Mouse (Mus musculus) limb, embryonic 14.5 days (tissue): ENCODE data around the gene 4931409K22Rik. TPM values are rescaled to one million over a fixed set of nuclear protein-coding genes. Genes with fewer than 3 reads are reported as not detected.

Experiments used
- ATAC-seq: fragments of 200-750 bp; cut with Nextera tagmentation; 2 replicates; pipeline ENCODE4 v1.8.0; 2017; ENCODE audit warnings: low read depth, moderate number of reproducible peaks, moderate TSS enrichment; ENCODE audit not compliant: low FRiP score
- DNase-seq: peaks from one replicate; pipeline ENCODE4 v3.0.0-alpha.2; 2015; ENCODE audit warnings: low spot score
- H3K27ac ChIP-seq: fragments of 300-500 bp; sonication (generic); replicated peaks from 2 replicates; pipeline ENCODE4 v1.5.1; 2014; ENCODE audit warnings: low read depth, mild to moderate bottlenecking, low read length, moderate library complexity, mixed read lengths
- H3K27me3 ChIP-seq: fragments of 300-500 bp; sonication (generic); 2 replicates; pipeline ENCODE4 v1.6.1; 2014; ENCODE audit warnings: low read length, mixed read lengths; ENCODE audit not compliant: control insufficient read depth, insufficient read depth
- H3K36me3 ChIP-seq: fragments of 300-500 bp; sonication (generic); 2 replicates; pipeline ENCODE4 v1.6.1; 2014; ENCODE audit warnings: mild to moderate bottlenecking, low read length, moderate library complexity, mixed read lengths; ENCODE audit not compliant: control insufficient read depth, insufficient read depth
- H3K4me1 ChIP-seq: fragments of 300-500 bp; sonication (generic); 2 replicates; pipeline ENCODE4 v1.6.1; 2014; ENCODE audit warnings: antibody characterized with exemption, low read length, mixed read lengths; ENCODE audit not compliant: control insufficient read depth, insufficient read depth
- H3K4me2 ChIP-seq: fragments of 300-500 bp; sonication (generic); replicated peaks from 2 replicates; pipeline ENCODE4 v1.6.1; 2014; ENCODE audit warnings: low read depth, mild to moderate bottlenecking, low read length, moderate library complexity; ENCODE audit not compliant: severe bottlenecking
- H3K4me3 ChIP-seq: fragments of 300-500 bp; sonication (generic); replicated peaks from 2 replicates; pipeline ENCODE4 v1.5.1; 2014; ENCODE audit warnings: low read length
- H3K9ac ChIP-seq: fragments of 300-500 bp; sonication (generic); 2 replicates; pipeline ENCODE4 v1.6.1; 2014; ENCODE audit warnings: mild to moderate bottlenecking, low read depth, low read length, moderate library complexity; ENCODE audit not compliant: severe bottlenecking
- H3K9me3 ChIP-seq: fragments of 300-500 bp; sonication (generic); 2 replicates; pipeline ENCODE4 v1.6.1; 2016; ENCODE audit warnings: low read length; ENCODE audit not compliant: control insufficient read depth
- POLR2A ChIP-seq: fragments of 200-500 bp; IDR thresholded peaks from 2 replicates; pipeline ENCODE4 v1.8.0; 2012; ENCODE audit warnings: inconsistent platforms, mild to moderate bottlenecking, moderate library complexity, borderline replicate concordance; ENCODE audit not compliant: insufficient read depth, insufficient read length; ENCODE audit errors: extremely low read depth
- WGBS: fragments of 180-500 bp; shearing (Covaris S2); extraction: QIAGEN DNeasy Blood & Tissue Kit; methylation state at CpG from one replicate; pipeline ENCODE4 v1.1.7; 2014; 5-methylcytosine and 5-hydroxymethylcytosine counted together
- polyA plus RNA-seq, 2 experiments: library from polyadenylated mRNA; depleted of rRNA in 1 of 2; stranded (reverse) in 1 of 2; unstranded in 1 of 2; fragments of >200 nt; fragmentation: Nextera tagmentation in 1 of 2; extraction: Ambion mirVana in 1 of 2; gene quantifications; 2 replicates each; pipeline versions ENCODE4 v1.2.1 to v1.2.3; 2012 to 2014

The 4931409K22Rik gene
- polyA plus RNA-seq, 2 experiments: 0.12 to 0.35 TPM

DNA sequence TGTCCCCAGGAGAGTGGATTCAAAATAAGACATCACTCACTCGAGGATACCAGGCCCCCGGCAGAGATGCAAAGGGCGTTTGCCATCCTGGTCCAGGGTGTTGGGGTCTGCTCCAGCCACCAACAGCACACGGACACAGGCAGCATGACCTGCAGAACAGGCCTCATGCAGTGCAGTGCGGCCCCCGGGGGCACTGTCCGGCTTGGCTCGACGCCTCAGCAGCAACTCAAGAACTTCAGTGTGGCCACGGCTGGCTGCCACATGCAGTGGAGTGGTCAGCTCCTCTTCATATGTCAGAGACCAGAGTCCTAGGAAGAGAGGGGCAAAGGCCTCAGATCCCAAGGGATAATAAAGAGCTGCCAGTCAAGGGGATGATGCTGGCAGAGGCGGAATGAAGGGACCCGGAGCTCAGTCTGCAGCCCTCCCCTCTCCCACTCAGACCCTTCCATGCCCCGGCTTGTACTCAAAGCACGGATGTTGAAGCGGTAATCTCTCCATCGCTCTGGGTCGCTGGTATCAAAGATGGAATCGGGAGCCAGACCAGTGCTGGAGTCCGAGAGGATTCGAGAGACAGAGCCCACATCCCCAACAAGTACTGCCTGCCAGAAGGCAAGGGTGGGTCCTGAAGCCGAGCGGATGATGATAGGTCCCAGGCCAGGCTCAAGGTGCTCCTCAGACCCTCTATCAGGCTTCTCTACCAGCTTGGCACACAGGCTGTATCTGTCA, 16.9 kb downstream of the 4931409K22Rik start:
- 79% methylated on average over 22 of the region's 22 CpGs for WGBS
- Histone ChIP-seq H3K4me2 (no peak overlapping the region), H3K4me1 (peaks cover 18% of the 10 kb centered on the region), H3K9me3 (no peaks in the 10 kb centered on the region), H3K36me3 (no peaks in the 10 kb centered on the region), H3K9ac (no peak overlapping the region), H3K27ac (no peak overlapping the region), H3K4me3 (no peak overlapping the region), H3K27me3 (no peaks in the 10 kb centered on the region)
- TF ChIP-seq POLR2A: no peak
- ATAC-seq (no peak), DNase-seq (no peak)

DNA sequence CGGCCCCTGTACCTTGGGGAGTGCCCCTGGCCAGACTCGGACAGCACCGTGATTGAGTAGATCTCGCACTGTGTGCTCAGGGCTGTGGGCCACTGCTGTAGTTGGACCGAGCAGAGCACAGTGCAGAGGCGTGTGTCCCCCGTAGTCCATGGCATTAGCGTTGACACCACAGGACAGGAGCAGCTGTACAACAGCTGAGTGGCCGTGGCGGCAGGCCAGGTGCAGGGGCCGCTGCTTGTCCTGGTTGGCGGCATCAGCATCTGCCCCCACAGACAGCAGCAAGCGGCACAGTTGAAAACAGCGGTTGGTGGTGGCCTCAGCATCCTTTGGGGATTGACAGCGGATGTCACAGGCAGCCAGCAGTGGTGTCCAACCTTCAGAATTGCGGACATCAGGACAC, 19.0 kb downstream of the 4931409K22Rik start:
- peak; percentile 27; the same call in 1 of the 2 replicates for ATAC-seq

DNA sequence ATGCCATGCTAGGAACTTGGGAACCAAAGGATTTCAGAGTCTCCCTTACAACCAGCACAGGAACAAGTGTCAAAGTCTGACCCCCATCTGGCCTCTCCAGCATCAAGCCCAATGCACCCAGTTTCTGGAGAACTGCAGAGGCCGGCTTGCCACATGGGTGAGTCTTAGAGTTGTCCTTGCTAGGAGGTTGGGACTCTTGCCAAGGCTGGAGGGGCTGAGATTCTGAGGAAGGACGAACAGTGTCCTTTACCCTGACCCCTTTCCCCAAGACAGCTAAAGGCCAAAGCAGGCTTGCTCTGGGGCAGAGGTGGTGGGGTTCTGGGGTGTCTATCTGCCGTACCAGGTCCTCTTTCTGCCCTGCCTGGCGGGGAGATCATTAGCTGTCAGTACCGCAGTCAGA, 20.1 kb downstream of the 4931409K22Rik start:
- Histone ChIP-seq H3K4me2 (no peak overlapping the region), H3K4me1 (peaks cover 18% of the 10 kb centered on the region), H3K9me3 (no peaks in the 10 kb centered on the region), H3K9ac (no peak overlapping the region), H3K27ac (no peak overlapping the region), H3K27me3 (no peaks in the 10 kb centered on the region), H3K36me3 (no peaks in the 10 kb centered on the region), H3K4me3 (no peak overlapping the region)
- no peak for DNase-seq
- ATAC-seq: no peak
- no peak for TF ChIP-seq POLR2A
- WGBS: 75% methylated on average over 5 of the region's 5 CpGs

More for the DNA sequence above, 19.0 kb downstream of the 4931409K22Rik start:
- Histone ChIP-seq H3K4me3 (no peak overlapping the region), H3K4me2 (no peak overlapping the region), H3K27me3 (no peaks in the 10 kb centered on the region), H3K36me3 (no peaks in the 10 kb centered on the region), H3K27ac (no peak overlapping the region), H3K4me1 (peaks cover 18% of the 10 kb centered on the region), H3K9ac (no peak overlapping the region), H3K9me3 (no peaks in the 10 kb centered on the region)
- 62% methylated on average over 16 of the region's 16 CpGs for WGBS
- peak; percentile 37 for DNase-seq
- no peak for TF ChIP-seq POLR2A

DNA sequence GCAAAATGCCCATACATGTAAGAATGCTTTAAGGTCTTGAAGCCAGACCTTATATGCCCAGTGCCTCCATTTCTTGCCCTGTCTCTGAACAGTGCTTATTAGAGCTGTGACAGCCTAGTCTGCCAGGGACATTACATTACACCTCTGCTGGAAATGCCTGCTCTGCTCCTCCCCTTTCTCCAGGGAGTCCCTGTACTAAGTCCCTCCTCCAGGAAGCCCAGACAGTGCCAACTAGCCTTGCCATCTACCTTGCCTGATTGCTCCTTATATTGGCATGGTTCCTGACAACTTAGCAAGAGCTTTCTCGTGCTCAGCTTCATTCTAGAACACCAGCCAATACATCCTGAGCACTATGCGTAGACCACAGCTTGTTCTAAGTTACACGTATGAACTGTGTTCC, 20.9 kb downstream of the 4931409K22Rik start:
- H3K9me3 ChIP-seq: no peaks in the 10 kb centered on the region
- 73% methylated on average over 3 of the region's 3 CpGs for WGBS
- no peak overlapping the region for H3K27ac ChIP-seq
- H3K4me1 ChIP-seq: peaks cover 10% of the 10 kb centered on the region
- DNase-seq: no peak
- no peaks in the 10 kb centered on the region for H3K36me3 ChIP-seq
- H3K9ac ChIP-seq: no peak overlapping the region
- no peak for TF ChIP-seq POLR2A
- ATAC-seq: no peak
- H3K4me3 ChIP-seq: no peak overlapping the region
- no peak overlapping the region for H3K4me2 ChIP-seq
- H3K27me3 ChIP-seq: no peaks in the 10 kb centered on the region

DNA sequence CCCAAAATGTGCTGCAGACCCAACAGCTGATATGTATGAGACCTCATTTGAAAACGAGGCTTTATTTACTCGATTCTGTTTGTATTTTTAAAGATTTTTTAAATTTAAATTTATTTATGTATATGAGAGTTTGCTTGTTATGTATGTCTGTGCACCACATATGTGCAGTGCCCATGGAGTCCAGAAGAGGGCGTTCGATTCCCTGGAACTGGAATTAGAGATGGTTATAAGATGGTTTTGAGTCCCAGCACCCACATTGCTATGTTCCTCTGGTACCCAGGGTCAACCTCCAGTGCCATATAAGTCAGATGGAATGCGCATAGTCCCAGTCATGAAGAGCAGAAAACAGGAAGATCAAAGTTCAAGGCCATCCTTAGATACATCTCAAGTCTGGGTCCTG, 22.3 kb downstream of the 4931409K22Rik start:
- no peak for DNase-seq
- H3K4me3 ChIP-seq: no peak overlapping the region
- ATAC-seq: no peak
- TF ChIP-seq POLR2A: no peak
- no peaks in the 10 kb centered on the region for H3K4me1 ChIP-seq
- H3K27ac ChIP-seq: no peak overlapping the region
- WGBS: 57% methylated on average over 5 of the region's 5 CpGs
- no peak overlapping the region for H3K4me2 ChIP-seq
- no peaks in the 10 kb centered on the region for H3K9me3 ChIP-seq
- no peaks in the 10 kb centered on the region for H3K36me3 ChIP-seq
- H3K9ac ChIP-seq: no peak overlapping the region
- peaks cover 6% of the 10 kb centered on the region for H3K27me3 ChIP-seq
